Mouse (Mus musculus) intestine, postnatal 0 days (tissue): ENCODE measurements around the gene Dusp13. TPM values are rescaled to one million over a fixed set of nuclear protein-coding genes. Genes with fewer than 3 reads are reported as not detected.

Experiments used
- ATAC-seq: fragments of 200-750 bp; cut with Nextera tagmentation; 2 replicates; pipeline ENCODE4 v1.8.0; 2017; ENCODE audit warnings: mild to moderate bottlenecking, moderate TSS enrichment, moderate library complexity
- H3K27ac ChIP-seq: fragments of 300-500 bp; sonication (generic); 2 replicates; pipeline ENCODE4 v1.5.1; 2014; ENCODE audit warnings: mild to moderate bottlenecking, low read depth, low read length, moderate library complexity
- H3K27me3 ChIP-seq: fragments of 300-500 bp; sonication (generic); replicated peaks from 2 replicates; pipeline ENCODE4 v1.6.1; 2014; ENCODE audit warnings: low read length, mixed read lengths; ENCODE audit not compliant: control insufficient read depth, insufficient read depth
- H3K36me3 ChIP-seq: fragments of 300-500 bp; sonication (generic); 2 replicates; pipeline ENCODE4 v1.6.1; 2014; ENCODE audit warnings: mild to moderate bottlenecking, moderate library complexity; ENCODE audit not compliant: control insufficient read depth, insufficient read depth
- H3K4me1 ChIP-seq: fragments of 300-500 bp; sonication (generic); replicated peaks from 2 replicates; pipeline ENCODE4 v1.6.1; 2014; ENCODE audit warnings: antibody characterized with exemption, low read length, mixed read lengths; ENCODE audit not compliant: control insufficient read depth, insufficient read depth
- H3K4me2 ChIP-seq: fragments of 300-500 bp; sonication (generic); replicated peaks from 2 replicates; pipeline ENCODE4 v1.6.1; 2014; ENCODE audit warnings: low read depth, mild to moderate bottlenecking, moderate library complexity
- H3K4me3 ChIP-seq: fragments of 300-500 bp; sonication (generic); 2 replicates; pipeline ENCODE4 v1.5.1; 2014; ENCODE audit warnings: low read depth, low read length
- H3K9ac ChIP-seq: fragments of 300-500 bp; sonication (generic); 2 replicates; pipeline ENCODE4 v1.6.1; 2014; ENCODE audit warnings: mild to moderate bottlenecking, low read depth, low read length
- H3K9me3 ChIP-seq: fragments of 300-500 bp; sonication (generic); 2 replicates; pipeline ENCODE4 v1.6.1; 2016; ENCODE audit warnings: mixed run types; ENCODE audit not compliant: control insufficient read depth
- CTCF ChIP-seq: sonication (generic); IDR thresholded peaks from 2 replicates; pipeline ENCODE4 v1.5.1; 2016; ENCODE audit warnings: low read depth, mild to moderate bottlenecking, control low read depth, antibody characterized with exemption, moderate library complexity
- WGBS: fragments of 180-500 bp; shearing (Covaris S2); extraction: QIAGEN DNeasy Blood & Tissue Kit; methylation state at CpG from one replicate; pipeline ENCODE4 v1.1.7; 2014; 5-methylcytosine and 5-hydroxymethylcytosine counted together
- polyA plus RNA-seq: library from polyadenylated mRNA; unstranded; fragments of >200 nt; fragmentation: Nextera tagmentation; extraction: Ambion mirVana; gene quantifications from 2 replicates; pipeline ENCODE4 v1.2.1, GENCODE M21; 2015

Gene Dusp13
- polyA plus RNA-seq, 1 experiment from 2014 or later, result 0.17 TPM

- no peak for TF ChIP-seq CTCF
- Histone ChIP-seq H3K27ac (peak overlapping the region; percentile 82), H3K4me1 (peaks cover 4% of the 10 kb centered on the region; the same call in 1 of the 2 replicates), H3K9me3 (no peaks in the 10 kb centered on the region), H3K27me3 (no peaks in the 10 kb centered on the region), H3K36me3 (no peaks in the 10 kb centered on the region), H3K4me3 (no peak overlapping the region), H3K4me2 (peak overlapping the region; percentile 52), H3K9ac (no peak overlapping the region)
- peak; percentile 92 for ATAC-seq
- WGBS, result 44% methylated on average over 7 of the region's 7 CpGs
These were observed 14.9 kb upstream of the Dusp13 start for GRCm38 (mm10) chr14:21765754-21766397.

- Histone ChIP-seq H3K9me3 (no peaks in the 10 kb centered on the region), H3K9ac (no peak overlapping the region), H3K4me1 (peaks cover 4% of the 10 kb centered on the region; the same call in 1 of the 2 replicates), H3K4me2 (no peak overlapping the region), H3K36me3 (no peaks in the 10 kb centered on the region), H3K4me3 (no peak overlapping the region), H3K27me3 (no peaks in the 10 kb centered on the region), H3K27ac (no peak overlapping the region)
- TF ChIP-seq CTCF, result no peak
- no peak for ATAC-seq
- 82% methylated on average over 6 of the region's 6 CpGs for WGBS
These were observed 13.7 kb upstream of the Dusp13 start for GRCm38 (mm10) chr14:21764646-21765045.

- H3K36me3 ChIP-seq, result no peaks in the 10 kb centered on the region
- H3K9ac ChIP-seq, result no peak overlapping the region
- H3K4me2 ChIP-seq, result no peak overlapping the region
- 90% methylated on average over 3 of the region's 3 CpGs for WGBS
- no peaks in the 10 kb centered on the region for H3K27me3 ChIP-seq
- no peaks in the 10 kb centered on the region for H3K9me3 ChIP-seq
- no peak overlapping the region for H3K4me3 ChIP-seq
- ATAC-seq, result no peak
- H3K27ac ChIP-seq, result no peak overlapping the region
- H3K4me1 ChIP-seq, result peaks cover 4% of the 10 kb centered on the region; the same call in 1 of the 2 replicates
- no peak for TF ChIP-seq CTCF
These were observed 12.8 kb upstream of the Dusp13 start for GRCm38 (mm10) chr14:21763736-21764135.

- 79% methylated on average over 9 of the region's 9 CpGs for WGBS
- H3K36me3 ChIP-seq, result no peaks in the 10 kb centered on the region
- no peak for ATAC-seq
- no peaks in the 10 kb centered on the region for H3K27me3 ChIP-seq
- H3K4me2 ChIP-seq, result no peak overlapping the region
- no peaks in the 10 kb centered on the region for H3K9me3 ChIP-seq
- TF ChIP-seq CTCF, result no peak
- no peak overlapping the region for H3K9ac ChIP-seq
- no peak overlapping the region for H3K27ac ChIP-seq
- H3K4me3 ChIP-seq, result no peak overlapping the region
- 0 out of 2 replicates have a peak, but pooled peaks cover 4% of the 10 kb centered on the region for H3K4me1 ChIP-seq
These were observed 10.6 kb upstream of the Dusp13 start for GRCm38 (mm10) chr14:21761560-21761959.

- no peak overlapping the region for H3K4me2 ChIP-seq
- 67% methylated on average over 4 of the region's 4 CpGs for WGBS
- H3K4me3 ChIP-seq, result no peak overlapping the region
- H3K9ac ChIP-seq, result no peak overlapping the region
- no peak overlapping the region for H3K27ac ChIP-seq
- ATAC-seq, result no peak
- no peaks in the 10 kb centered on the region for H3K27me3 ChIP-seq
- H3K9me3 ChIP-seq, result no peaks in the 10 kb centered on the region
- no peaks in the 10 kb centered on the region for H3K36me3 ChIP-seq
- peaks cover 5% of the 10 kb centered on the region; the same call in 1 of the 2 replicates for H3K4me1 ChIP-seq
- TF ChIP-seq CTCF, result no peak
These were observed 2.4 kb upstream of the Dusp13 start for GRCm38 (mm10) chr14:21753367-21753766.

GRCm38 (mm10) chr14:21752411-21752810, 1.4 kb upstream of the Dusp13 start:
- H3K27me3 ChIP-seq, result no peaks in the 10 kb centered on the region
- no peak overlapping the region for H3K9ac ChIP-seq
- H3K4me2 ChIP-seq, result peak overlapping the region; percentile 79
- H3K4me1 ChIP-seq, result peaks cover 5% of the 10 kb centered on the region; the same call in 1 of the 2 replicates
- H3K9me3 ChIP-seq, result no peaks in the 10 kb centered on the region
- H3K27ac ChIP-seq, result no peak overlapping the region
- no peak for TF ChIP-seq CTCF
- ATAC-seq, result no peak
- H3K4me3 ChIP-seq, result no peak overlapping the region
- no peaks in the 10 kb centered on the region for H3K36me3 ChIP-seq
- 84% methylated on average over 3 of the region's 3 CpGs for WGBS
